Mouse (Mus musculus) brown adipose tissue, adult 24 weeks (tissue): ENCODE data around the gene Aptx. TPM values are rescaled to one million over a fixed set of nuclear protein-coding genes. Genes with fewer than 3 reads are reported as not detected.

ENCODE experiments used
- H3K27ac ChIP-seq: fragments of 200-500 bp; replicated peaks from 2 replicates; pipeline ENCODE4 v1.5.1; 2012; ENCODE audit warnings: low read depth, mild to moderate bottlenecking, low read length
- H3K4me1 ChIP-seq: fragments of 200-500 bp; 2 replicates; pipeline ENCODE4 v1.6.1; 2012; ENCODE audit warnings: low read length, mixed read lengths; ENCODE audit not compliant: control insufficient read depth, insufficient read depth, insufficient read length
- H3K4me3 ChIP-seq: fragments of 200-500 bp; 2 replicates; pipeline ENCODE4 v1.5.1; 2012; ENCODE audit warnings: low read depth, mild to moderate bottlenecking, low read length, moderate library complexity; ENCODE audit not compliant: insufficient read depth
- polyA plus RNA-seq: library from polyadenylated mRNA; stranded (reverse); fragments of >200 nt; gene quantifications from 2 replicates; pipeline ENCODE4 v1.2.4, GENCODE M21; 2012; ENCODE audit not compliant: missing spikeins, insufficient read depth, insufficient read length

Aptx gene
- polyA plus RNA-seq, 1 experiment: 23.2 TPM

DNA sequence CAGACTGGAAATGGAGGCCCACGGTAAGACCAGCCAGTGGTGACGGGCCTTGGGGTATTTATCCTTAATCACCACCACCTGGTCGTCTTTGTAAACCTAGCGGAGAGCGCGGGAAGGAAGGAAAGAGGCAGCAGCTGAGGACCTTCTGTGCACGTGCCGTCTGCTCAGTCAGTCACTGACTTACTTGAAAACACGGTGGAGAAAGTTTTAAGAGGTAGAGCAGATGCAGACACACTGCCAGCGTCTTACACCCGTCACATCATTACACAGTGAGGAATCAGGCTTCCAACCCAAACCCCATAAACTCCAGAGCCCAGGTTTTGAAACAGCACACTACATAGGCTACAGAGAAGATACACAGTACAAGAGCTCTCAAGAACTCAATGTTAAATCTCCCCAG lies 11.9 kb downstream of the Aptx start:
- Histone ChIP-seq H3K4me3 (no peak overlapping the region), H3K27ac (no peak overlapping the region), H3K4me1 (no peaks in the 10 kb centered on the region)

DNA sequence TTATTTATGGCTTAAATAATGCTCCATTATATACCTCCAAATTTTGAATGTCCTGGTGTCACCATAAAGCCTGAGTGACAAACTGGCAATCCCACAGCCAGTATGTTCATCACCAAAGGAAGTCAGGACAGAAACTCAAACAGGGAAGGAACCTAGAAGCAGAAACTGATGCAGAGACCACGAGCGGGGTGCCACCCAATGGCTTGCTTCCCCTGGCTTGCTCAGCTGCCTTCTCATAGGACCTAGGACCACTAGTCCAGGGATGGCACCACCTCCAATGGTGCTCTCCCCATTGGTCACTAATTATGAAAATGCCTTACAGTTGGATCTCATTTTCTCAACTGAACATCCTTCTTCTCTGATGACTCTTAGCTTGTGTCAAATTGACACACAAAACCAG lies 19.7 kb downstream of the Aptx start:
- no peak overlapping the region for H3K4me3 ChIP-seq
- no peak overlapping the region for H3K27ac ChIP-seq
- H3K4me1 ChIP-seq: no peaks in the 10 kb centered on the region

DNA sequence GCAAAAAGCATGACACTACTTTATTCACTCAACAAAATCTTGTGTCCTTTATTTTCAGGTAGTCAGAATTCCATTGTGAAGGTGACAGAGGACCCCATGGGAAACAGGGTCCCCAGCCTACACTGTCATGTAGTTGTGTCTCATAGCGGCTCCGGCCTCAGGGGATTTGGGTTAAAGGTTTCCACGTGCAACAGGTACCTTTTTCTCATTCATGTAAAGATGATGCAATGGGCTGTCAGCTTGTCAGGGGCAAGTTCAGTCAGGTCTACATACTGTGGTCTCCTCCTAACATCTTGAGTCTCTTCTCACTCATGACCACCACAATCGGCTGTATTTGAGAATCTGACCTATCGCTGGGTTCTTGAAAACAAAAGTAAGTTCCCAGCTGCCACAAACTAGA lies 20.6 kb downstream of the Aptx start:
- Histone ChIP-seq H3K4me1 (no peaks in the 10 kb centered on the region), H3K4me3 (no peak overlapping the region), H3K27ac (no peak overlapping the region)

DNA sequence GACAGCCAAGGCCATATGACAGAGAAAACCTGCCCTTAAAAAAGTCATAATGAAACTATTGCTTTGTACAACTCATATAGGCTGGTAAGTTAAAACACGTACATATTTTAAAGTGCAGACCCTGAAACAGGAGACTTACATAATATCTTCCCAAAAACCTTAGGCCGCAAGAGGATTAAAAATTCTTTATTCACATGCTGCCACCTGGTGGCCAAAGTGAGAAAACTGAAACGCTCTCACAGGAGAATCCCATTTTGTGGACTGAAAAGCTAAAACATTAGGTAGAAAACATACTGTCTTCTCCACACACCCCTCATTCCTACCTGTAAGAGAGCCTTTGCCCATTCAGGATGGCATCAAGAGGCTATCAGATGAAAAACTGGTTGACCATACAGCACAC lies 21.1 kb downstream of the Aptx start:
- Histone ChIP-seq H3K4me3 (no peak overlapping the region), H3K27ac (no peak overlapping the region), H3K4me1 (no peaks in the 10 kb centered on the region)

DNA sequence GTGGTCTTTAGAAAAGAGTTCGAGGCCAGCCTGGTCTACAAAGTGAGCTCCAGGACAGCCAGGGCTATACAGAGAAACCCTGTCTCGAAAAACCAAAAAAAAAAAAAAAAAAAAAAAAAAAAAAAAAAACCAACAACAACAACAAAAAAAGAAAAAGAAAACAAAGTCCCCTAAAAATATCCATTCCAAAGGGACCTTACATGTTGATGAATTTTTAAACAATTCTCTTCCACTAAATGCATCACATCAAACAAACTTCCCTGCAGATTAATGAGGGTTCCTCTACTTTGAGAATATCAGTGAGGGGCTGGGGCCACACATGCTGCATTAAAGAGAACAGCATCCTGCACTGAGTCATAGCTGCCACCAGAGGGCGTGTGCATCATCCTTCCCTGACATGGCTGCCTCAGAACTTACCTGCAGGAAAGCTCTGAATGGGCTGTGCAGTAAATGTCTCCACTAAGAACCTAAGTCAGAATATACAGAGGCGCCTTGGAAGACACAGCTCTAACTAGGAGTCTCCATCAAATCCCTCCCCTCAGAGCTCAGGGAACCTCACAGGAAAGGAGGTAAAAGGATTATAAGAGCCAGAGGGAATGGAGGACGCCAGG lies 22.6 kb downstream of the Aptx start:
- Histone ChIP-seq H3K4me1 (no peaks in the 10 kb centered on the region), H3K27ac (no peak overlapping the region), H3K4me3 (no peak overlapping the region)

DNA sequence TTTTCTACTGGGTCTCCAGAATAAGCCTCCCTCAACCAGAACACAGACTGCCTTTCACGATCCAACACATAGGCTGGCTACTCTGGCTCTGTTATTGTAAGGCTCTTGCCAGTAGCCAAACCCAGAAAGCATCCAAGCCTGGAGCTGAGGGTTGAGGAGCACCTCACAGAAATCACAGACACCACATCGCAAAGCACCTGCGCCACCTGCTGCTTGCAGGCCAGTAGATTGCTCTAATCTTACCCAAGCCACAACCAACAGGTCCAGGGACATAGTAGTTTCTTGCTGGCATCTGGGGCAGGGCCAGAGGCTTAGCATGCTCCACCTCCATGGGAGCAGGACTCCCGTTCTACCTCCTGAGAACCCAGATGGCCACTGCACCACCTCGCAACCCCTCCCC lies 25.9 kb downstream of the Aptx start:
- no peak overlapping the region for H3K27ac ChIP-seq
- H3K4me1 ChIP-seq: no peaks in the 10 kb centered on the region

DNA sequence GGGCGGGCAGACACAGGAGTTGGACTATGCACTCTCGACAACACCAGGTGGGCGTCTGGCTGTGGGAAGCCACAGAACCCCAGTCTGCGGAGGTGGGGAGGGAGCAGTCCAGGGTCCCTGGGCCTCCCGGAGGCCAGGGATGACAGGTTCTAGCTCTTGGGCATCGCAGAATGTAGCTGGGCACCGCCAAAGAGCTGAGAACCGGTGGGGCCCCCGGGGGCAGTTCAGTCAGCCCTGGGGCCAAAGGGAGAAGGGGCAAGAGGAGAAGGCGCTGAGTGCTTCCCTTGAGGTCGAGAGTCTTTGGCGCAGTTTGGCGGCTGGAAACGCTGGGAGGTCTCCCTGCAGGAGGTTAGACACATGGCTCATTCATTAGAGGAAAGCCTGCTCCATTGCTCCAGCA lies 26.7 kb downstream of the Aptx start:
- no peak overlapping the region for H3K27ac ChIP-seq

More for the DNA sequence above, 25.9 kb downstream of the Aptx start:
- H3K4me3 ChIP-seq: no peak overlapping the region

DNA sequence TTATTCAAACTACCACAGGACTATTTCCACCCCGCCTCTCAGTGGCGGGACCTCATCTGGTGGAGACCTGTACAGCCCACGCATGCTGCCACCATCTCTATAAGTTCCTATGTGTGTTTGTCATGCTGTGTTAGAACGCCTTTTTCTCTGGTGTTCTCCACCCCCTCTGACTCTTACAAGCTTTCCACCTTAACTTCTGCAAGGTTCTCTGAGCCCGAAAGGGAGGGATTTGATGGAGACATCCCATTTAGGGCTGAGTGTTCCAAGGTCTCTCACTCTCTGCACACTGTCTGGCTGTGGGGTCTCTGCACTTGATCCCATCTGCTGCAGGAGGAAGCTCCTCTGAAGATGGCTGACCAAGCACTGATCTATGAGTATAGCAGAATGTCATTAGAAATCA lies 29.5 kb downstream of the Aptx start:
- no peaks in the 10 kb centered on the region for H3K4me1 ChIP-seq
- no peak overlapping the region for H3K4me3 ChIP-seq
- no peak overlapping the region for H3K27ac ChIP-seq

More for the DNA sequence above, 26.7 kb downstream of the Aptx start:
- Histone ChIP-seq H3K4me3 (no peak overlapping the region), H3K4me1 (no peaks in the 10 kb centered on the region)

DNA sequence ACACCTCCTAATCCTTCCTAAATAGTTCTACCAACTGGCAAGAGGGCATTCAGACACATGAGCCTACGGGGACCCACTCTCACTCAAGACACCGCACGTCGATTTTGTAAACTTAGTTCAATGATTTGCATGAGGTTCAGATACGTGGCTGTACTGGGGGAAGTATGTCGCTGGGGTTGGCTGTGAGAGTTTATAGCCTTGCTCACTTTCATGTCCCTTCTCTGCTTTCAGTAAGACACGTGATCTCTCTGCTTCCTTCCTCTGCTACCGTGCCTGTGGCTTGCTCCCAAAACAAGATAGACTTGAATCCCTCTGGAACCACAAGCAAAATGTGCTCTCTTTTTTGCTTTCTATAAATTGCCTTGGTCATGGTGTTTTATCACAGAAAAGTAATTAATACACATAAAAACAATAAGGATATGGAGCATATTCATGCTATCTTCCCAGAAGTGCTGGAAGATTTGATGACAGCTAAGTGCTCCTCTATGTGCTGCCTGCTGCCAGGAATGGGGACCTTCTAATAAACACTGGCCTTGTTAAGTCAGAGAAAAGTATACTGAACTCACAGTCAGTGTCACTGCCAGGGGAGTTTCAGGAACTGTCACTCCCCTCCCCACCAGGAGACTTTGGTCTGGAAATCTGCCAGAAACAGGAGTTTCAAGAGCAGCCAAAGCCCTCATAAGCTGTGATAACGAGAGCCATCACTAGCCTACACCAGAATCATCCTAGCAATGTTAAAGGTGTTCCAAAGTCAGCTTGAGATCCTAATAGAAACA lies 36.6 kb downstream of the Aptx start:
- Histone ChIP-seq H3K4me1 (no peaks in the 10 kb centered on the region), H3K4me3 (no peak overlapping the region), H3K27ac (no peak overlapping the region)

DNA sequence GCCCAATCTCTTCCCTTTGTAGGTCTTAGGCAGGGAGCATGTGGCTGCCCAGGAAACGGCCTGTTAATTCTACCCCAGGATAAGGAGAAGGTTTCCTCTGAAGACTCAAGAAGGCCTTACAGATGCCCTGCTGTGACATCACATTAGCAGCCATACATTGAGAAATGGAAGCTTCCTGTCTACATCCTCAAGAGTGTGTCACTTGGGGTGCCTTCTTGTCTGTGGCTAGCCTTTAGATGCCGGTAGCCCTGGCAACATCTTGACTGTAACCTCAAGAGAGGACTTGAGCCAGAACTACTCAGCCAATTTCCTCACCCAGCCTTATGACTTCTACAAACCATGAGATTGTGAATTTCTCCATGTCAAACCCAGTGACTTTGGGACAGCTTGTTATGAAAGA lies 51.9 kb downstream of the Aptx start:
- H3K27ac ChIP-seq: no peak overlapping the region
- H3K4me3 ChIP-seq: no peak overlapping the region
- H3K4me1 ChIP-seq: no peaks in the 10 kb centered on the region

DNA sequence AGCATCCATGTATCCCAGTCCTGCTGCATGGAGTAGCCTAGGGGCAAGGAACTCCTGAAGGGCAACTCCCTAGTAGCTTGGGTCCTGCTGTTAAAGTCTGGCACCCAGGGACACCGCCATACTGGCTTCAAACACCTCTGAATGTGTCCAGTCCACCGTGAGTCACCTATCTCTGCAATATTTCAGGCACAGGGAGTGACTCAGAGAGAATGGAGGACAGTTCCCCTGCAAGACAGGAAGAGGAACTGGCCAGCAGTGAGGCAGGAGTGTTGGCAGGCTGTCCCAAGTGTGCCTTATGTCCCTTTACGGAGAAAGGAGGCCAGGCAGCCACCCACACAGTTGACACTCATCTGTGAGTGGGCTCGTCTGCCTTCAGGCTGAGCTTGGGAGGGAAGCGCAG lies 53.9 kb downstream of the Aptx start:
- H3K4me3 ChIP-seq: no peak overlapping the region
- H3K4me1 ChIP-seq: no peaks in the 10 kb centered on the region
- no peak overlapping the region for H3K27ac ChIP-seq

DNA sequence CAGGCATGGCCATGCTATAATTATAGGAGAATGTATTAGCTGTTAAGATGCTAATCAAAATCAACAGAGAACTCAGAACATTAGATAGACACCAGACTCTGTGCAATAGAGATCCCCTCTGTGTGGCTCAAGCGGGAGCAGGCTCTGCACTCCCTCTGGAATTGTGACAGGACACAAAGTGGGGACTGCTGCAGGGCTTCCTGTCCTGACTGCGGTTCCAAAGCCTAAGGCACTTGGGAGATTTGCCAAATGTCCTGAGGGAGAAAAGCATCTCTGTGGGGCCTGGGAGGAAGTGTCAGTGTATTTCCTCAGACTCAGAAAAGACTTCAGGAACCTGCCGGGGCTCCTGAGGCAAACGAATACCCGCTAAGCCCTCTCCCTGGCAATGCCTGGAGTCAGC lies 59.4 kb downstream of the Aptx start:
- Histone ChIP-seq H3K4me1 (no peaks in the 10 kb centered on the region), H3K27ac (no peak overlapping the region), H3K4me3 (no peak overlapping the region)

DNA sequence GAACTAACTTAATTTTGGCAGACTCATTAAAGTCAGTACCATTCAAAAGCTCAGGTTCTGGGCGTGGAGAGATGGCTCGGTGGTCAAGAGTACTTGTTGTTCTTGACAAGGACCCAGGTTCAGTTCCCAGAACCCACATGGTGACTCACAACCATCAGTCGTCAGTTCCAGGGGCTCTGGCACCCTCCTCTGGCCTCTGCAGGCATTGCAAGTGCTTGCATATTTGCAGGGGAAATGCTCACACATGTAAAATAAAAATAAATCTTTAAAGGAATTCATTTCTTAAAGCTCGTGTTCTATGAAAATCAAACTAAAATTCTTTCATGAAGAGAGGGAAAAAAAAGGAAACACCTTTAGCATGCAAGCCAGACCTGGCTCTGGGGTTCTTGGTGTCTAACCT lies 62.0 kb downstream of the Aptx start:
- Histone ChIP-seq H3K4me1 (no peaks in the 10 kb centered on the region), H3K27ac (no peak overlapping the region), H3K4me3 (no peak overlapping the region)
